Mouse (Mus musculus) cerebellum, postnatal 10 days (tissue): ENCODE data around the gene Efhc1.

Source experiments
- DNase-seq, 2 experiments: peaks; one replicate each; pipeline ENCODE4 v3.0.0; 2021; ENCODE audit warnings: mixed read lengths in 2 of 2

Efhc1 gene

GRCm38 (mm10) chr1:20951799-20952198 lies 373 bp downstream of the Efhc1 start:
- no peak for DNase-seq

- DNase-seq: no peak
These were observed 3.5 kb downstream of the Efhc1 start for GRCm38 (mm10) chr1:20954876-20955275.

- DNase-seq: no peak
These were observed 18.2 kb downstream of the Efhc1 start for GRCm38 (mm10) chr1:20969642-20970041.

GRCm38 (mm10) chr1:20973389-20973788 lies 22.0 kb downstream of the Efhc1 start:
- no peak for DNase-seq

- no peak for DNase-seq
These were observed 23.1 kb downstream of the Efhc1 start for GRCm38 (mm10) chr1:20974341-20975135.

- no peak for DNase-seq
These were observed 29.1 kb downstream of the Efhc1 start for GRCm38 (mm10) chr1:20980553-20980952.

GRCm38 (mm10) chr1:20981764-20982163 lies 30.3 kb downstream of the Efhc1 start:
- no peak for DNase-seq

GRCm38 (mm10) chr1:20984103-20984502 lies 32.7 kb downstream of the Efhc1 start:
- no peak for DNase-seq

GRCm38 (mm10) chr1:20984582-20984981 lies 33.2 kb downstream of the Efhc1 start:
- DNase-seq: no peak

- DNase-seq: no peak
These were observed 35.1 kb downstream of the Efhc1 start for GRCm38 (mm10) chr1:20986378-20987056.

GRCm38 (mm10) chr1:20989461-20990083 lies 38.1 kb downstream of the Efhc1 start:
- no peak for DNase-seq

- no peak for DNase-seq
These were observed 42.3 kb downstream of the Efhc1 start for GRCm38 (mm10) chr1:20993690-20994089.

GRCm38 (mm10) chr1:20994338-20994737 lies 42.9 kb downstream of the Efhc1 start:
- DNase-seq: no peak

GRCm38 (mm10) chr1:20995331-20995986 lies 44.0 kb downstream of the Efhc1 start:
- DNase-seq: peak; percentile 32 to 56

GRCm38 (mm10) chr1:20996603-20997327 lies 45.3 kb downstream of the Efhc1 start:
- DNase-seq: no peak

GRCm38 (mm10) chr1:20997328-20997689 lies 45.9 kb downstream of the Efhc1 start:
- DNase-seq: no peak

- DNase-seq: no peak
These were observed 46.5 kb downstream of the Efhc1 start for GRCm38 (mm10) chr1:20997881-20998389.

GRCm38 (mm10) chr1:21002246-21003142 lies 51.1 kb downstream of the Efhc1 start:
- peak; percentile 82 to 85 for DNase-seq

GRCm38 (mm10) chr1:21004596-21004995 lies 53.2 kb downstream of the Efhc1 start:
- DNase-seq: no peak

- no peak for DNase-seq
These were observed 55.3 kb downstream of the Efhc1 start for GRCm38 (mm10) chr1:21006775-21007174.
